Mouse (Mus musculus): ENCODE measurements at regions not wholly inside any gene's neighbourhood (a gene's known extent, or its start where the extent isn't known, plus 50 kb on each side); places are given as distances from the start of the nearest gene placed in this dataset.

DNA sequence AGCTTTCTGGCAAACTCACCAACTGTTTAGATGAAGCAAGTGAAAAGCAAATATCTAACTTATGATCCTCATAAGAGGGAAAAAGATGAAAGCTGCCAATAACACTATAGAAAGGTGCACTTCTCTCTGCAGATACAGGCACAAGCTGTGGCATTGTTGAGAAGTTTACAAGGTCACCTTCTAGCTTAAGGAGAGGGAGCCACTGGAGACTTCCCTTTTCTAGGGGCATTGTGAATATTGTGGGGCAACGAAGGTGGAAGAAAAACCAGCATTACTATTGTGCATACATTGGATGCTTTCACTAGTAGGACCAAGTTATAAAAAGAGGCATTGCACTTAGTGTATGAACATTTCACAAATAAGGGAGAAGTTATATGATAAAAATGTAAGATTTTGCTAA is 68.1 kb upstream of the Dock10 start:
- no peak for TF ChIP-seq POLR2A (IDR thresholded peaks at IDR 0.05; ENCODE audit: low read depth, low read length)
- no peak for TF ChIP-seq CTCF (conservative IDR thresholded peaks at IDR 0.05; ENCODE audit: insufficient read depth, insufficient read length, low read depth, low read length)
